Mouse (Mus musculus) stomach, postnatal 0 days (tissue): Measurements from ENCODE around the gene Lenep.

ENCODE experiments used
- CTCF ChIP-seq: IDR thresholded peaks from 2 replicates; pipeline ENCODE4 v1.5.1; 2016; ENCODE audit warnings: antibody characterized with exemption, low read depth, mild to moderate bottlenecking, moderate library complexity
- EP300 ChIP-seq: optimal IDR thresholded peaks from 2 replicates; pipeline ENCODE3; 2016; ENCODE audit warnings: antibody characterized with exemption

- TF ChIP-seq CTCF (no peak), EP300 (no peak)
These were observed 1.3 kb downstream of the Lenep start for GRCm38 (mm10) chr3:89401329-89401728.
